Mouse (Mus musculus): ENCODE data around the gene Pik3ap1. TPM values are rescaled to one million over a fixed set of nuclear protein-coding genes. Genes with fewer than 3 reads are reported as not detected.

Pik3ap1 gene
- polyA plus RNA-seq, 1 experiment from 2014 or later = 0.65 TPM

DNA sequence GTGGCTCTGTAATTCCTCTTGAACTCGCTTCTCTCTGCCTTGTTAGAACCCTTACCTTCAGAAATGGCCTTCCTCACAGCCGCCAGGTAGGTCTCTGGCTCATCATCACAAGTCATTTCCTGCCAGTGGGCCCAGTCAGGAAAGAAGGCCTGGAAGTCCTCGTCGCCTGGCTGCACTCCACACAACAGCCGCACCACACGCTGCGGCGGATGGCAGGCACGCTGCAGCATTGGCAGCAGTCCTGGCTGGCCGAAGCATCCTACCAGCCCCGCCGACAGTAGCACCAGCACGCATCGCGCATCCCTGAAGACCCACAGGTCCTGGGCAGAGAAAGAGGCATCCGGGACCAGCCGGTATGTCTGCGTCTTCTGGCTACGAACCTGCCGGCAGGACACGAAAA lies 9.1 kb downstream of the Pik3ap1 start:
- H3K9ac ChIP-seq (ENCODE audit: low read length) = no peak overlapping the region
- no peaks in the 10 kb centered on the region for H3K4me1 ChIP-seq (ENCODE audit: control insufficient read depth, insufficient read depth, low read length)
- no peak overlapping the region for H3K4me2 ChIP-seq (ENCODE audit: low read depth, severe bottlenecking)
- no peak overlapping the region for H3K4me3 ChIP-seq (ENCODE audit: low read depth, low read length)
- ATAC-seq (ENCODE audit: insufficient number of reproducible peaks, low FRiP score, low TSS enrichment, low read depth) = no peak
- H3K27ac ChIP-seq (replicated peaks; ENCODE audit: low read depth, low read length) = no peak overlapping the region
- DNase-seq (ENCODE audit: low spot score) = no peak
- H3K27me3 ChIP-seq (ENCODE audit: control insufficient read depth, insufficient read depth, low read length) = no peaks in the 10 kb centered on the region
- no peaks in the 10 kb centered on the region for H3K9me3 ChIP-seq (ENCODE audit: control insufficient read depth, low read length)
- WGBS = 84% methylated on average over 21 of the region's 21 CpGs
- no peaks in the 10 kb centered on the region for H3K36me3 ChIP-seq (ENCODE audit: control insufficient read depth, insufficient read depth, low read length)

DNA sequence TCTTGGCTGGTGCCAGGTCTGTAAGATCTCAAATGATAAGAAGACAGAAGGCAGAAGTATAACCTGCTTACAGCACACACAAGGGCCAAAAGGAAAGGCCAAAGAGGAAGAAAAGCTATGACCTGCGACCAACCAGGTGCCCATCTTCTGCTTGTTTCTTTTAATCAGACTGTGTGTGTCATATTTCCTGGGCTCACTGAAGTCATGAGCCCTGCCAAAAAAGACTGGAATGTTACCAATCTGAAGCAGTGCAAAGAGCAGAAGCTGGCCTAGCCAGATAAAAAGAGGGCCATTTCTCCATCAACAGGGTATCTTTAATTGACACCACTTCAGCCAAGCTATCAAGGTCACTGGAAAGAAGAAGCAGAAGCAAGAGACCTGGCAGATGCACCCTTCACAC lies 9.8 kb downstream of the Pik3ap1 start:
- H3K36me3 ChIP-seq (ENCODE audit: control insufficient read depth, insufficient read depth, low read length) = no peaks in the 10 kb centered on the region

DNA sequence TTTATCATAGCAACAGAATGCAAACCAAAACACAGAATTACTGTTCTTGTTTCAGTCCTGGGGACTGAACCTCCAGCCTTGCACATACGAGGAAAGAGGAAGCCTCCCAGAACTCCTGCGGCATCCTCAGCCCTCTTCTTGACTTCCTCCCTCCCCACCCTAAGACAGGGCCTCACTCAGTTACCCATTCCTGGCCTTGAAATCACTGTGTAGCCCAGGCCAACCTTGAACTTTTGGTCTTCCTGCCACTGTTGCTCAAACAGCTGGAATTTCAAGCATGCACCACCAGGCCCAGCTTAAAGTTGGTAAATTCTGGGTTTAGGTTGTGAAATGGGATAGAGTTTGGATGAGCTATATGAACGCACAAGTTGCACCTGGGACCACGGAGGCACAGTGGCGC lies 10.2 kb downstream of the Pik3ap1 start:
- no peaks in the 10 kb centered on the region for H3K27me3 ChIP-seq (ENCODE audit: control insufficient read depth, insufficient read depth, low read length)
- no peaks in the 10 kb centered on the region for H3K9me3 ChIP-seq (ENCODE audit: control insufficient read depth, low read length)
- ATAC-seq (ENCODE audit: insufficient number of reproducible peaks, low FRiP score, low TSS enrichment, low read depth) = no peak
- no peak overlapping the region for H3K4me2 ChIP-seq (ENCODE audit: low read depth, severe bottlenecking)
- H3K4me3 ChIP-seq (ENCODE audit: low read depth, low read length) = no peak overlapping the region
- H3K27ac ChIP-seq (replicated peaks; ENCODE audit: low read depth, low read length) = no peak overlapping the region
- 95% methylated on average over 5 of the region's 5 CpGs for WGBS
- H3K9ac ChIP-seq (ENCODE audit: low read length) = no peak overlapping the region
- no peaks in the 10 kb centered on the region for H3K36me3 ChIP-seq (ENCODE audit: control insufficient read depth, insufficient read depth, low read length)
- H3K4me1 ChIP-seq (ENCODE audit: control insufficient read depth, insufficient read depth, low read length) = no peaks in the 10 kb centered on the region
- no peak for DNase-seq (ENCODE audit: low spot score)

More for the DNA sequence above, 9.8 kb downstream of the Pik3ap1 start:
- no peaks in the 10 kb centered on the region for H3K4me1 ChIP-seq (ENCODE audit: control insufficient read depth, insufficient read depth, low read length)
- WGBS = 95% methylated on average over 1 of the region's 1 CpGs
- DNase-seq (ENCODE audit: low spot score) (no peak), ATAC-seq (ENCODE audit: insufficient number of reproducible peaks, low FRiP score, low TSS enrichment, low read depth) (no peak)
- no peaks in the 10 kb centered on the region for H3K27me3 ChIP-seq (ENCODE audit: control insufficient read depth, insufficient read depth, low read length)
- no peaks in the 10 kb centered on the region for H3K9me3 ChIP-seq (ENCODE audit: control insufficient read depth, low read length)
- no peak overlapping the region for H3K4me3 ChIP-seq (ENCODE audit: low read depth, low read length)
- no peak overlapping the region for H3K4me2 ChIP-seq (ENCODE audit: low read depth, severe bottlenecking)
- no peak overlapping the region for H3K9ac ChIP-seq (ENCODE audit: low read length)
- no peak overlapping the region for H3K27ac ChIP-seq (replicated peaks; ENCODE audit: low read depth, low read length)

DNA sequence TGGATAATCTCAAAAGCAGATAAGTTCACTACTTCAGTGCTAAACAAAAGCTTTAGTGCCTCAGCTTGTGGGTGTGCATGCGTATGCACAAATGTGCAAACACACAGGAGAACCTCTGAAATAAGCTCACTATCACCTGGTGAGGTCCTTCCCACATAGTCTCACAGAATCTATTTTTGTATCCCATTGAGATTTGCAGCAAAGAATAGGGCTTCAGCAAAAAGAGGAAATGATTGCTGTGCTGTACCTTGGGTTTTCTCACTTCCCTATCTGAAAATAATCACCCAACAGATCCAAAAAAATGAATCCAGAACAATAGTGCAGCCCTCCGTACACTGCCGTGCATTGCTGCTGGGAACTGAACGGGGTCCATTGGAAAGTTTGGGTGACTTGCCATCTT lies 12.6 kb downstream of the Pik3ap1 start:
- no peaks in the 10 kb centered on the region for H3K27me3 ChIP-seq (ENCODE audit: control insufficient read depth, insufficient read depth, low read length)
- no peak overlapping the region for H3K9ac ChIP-seq (ENCODE audit: low read length)
- H3K27ac ChIP-seq (replicated peaks; ENCODE audit: low read depth, low read length) = no peak overlapping the region
- H3K4me3 ChIP-seq (ENCODE audit: low read depth, low read length) = no peak overlapping the region
- DNase-seq (ENCODE audit: low spot score) = no peak
- H3K4me1 ChIP-seq (ENCODE audit: control insufficient read depth, insufficient read depth, low read length) = no peaks in the 10 kb centered on the region
- 89% methylated on average over 4 of the region's 4 CpGs for WGBS
- H3K36me3 ChIP-seq (ENCODE audit: control insufficient read depth, insufficient read depth, low read length) = no peaks in the 10 kb centered on the region
- H3K9me3 ChIP-seq (ENCODE audit: control insufficient read depth, low read length) = no peaks in the 10 kb centered on the region
- no peak overlapping the region for H3K4me2 ChIP-seq (ENCODE audit: low read depth, severe bottlenecking)
- ATAC-seq (ENCODE audit: insufficient number of reproducible peaks, low FRiP score, low TSS enrichment, low read depth) = no peak

DNA sequence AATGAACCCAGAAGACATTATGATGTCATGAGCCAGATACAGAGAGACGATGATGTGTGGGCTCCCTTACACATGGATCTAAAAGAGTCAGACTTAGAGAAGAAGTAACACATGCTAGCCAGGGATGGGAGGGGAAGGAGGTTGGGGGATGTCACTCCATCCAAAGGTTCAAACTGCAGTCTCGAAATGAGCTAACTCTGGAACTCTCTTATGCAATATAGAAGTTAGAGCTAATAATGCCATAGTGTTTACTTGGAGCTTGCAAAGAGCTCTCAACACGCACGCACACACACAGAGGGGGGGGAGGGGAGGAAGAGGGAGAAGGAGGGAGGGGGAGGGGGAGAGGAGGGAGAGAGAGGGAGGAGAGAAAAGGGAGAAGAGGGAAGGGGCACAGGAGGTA lies 13.5 kb downstream of the Pik3ap1 start:
- Histone ChIP-seq H3K27me3 (ENCODE audit: control insufficient read depth, insufficient read depth, low read length) (no peaks in the 10 kb centered on the region), H3K4me1 (ENCODE audit: control insufficient read depth, insufficient read depth, low read length) (no peaks in the 10 kb centered on the region), H3K4me3 (ENCODE audit: low read depth, low read length) (no peak overlapping the region), H3K36me3 (ENCODE audit: control insufficient read depth, insufficient read depth, low read length) (no peaks in the 10 kb centered on the region), H3K9me3 (ENCODE audit: control insufficient read depth, low read length) (no peaks in the 10 kb centered on the region), H3K27ac (replicated peaks; ENCODE audit: low read depth, low read length) (no peak overlapping the region), H3K4me2 (ENCODE audit: low read depth, severe bottlenecking) (no peak overlapping the region), H3K9ac (ENCODE audit: low read length) (no peak overlapping the region)
- ATAC-seq (ENCODE audit: insufficient number of reproducible peaks, low FRiP score, low TSS enrichment, low read depth) (no peak), DNase-seq (ENCODE audit: low spot score) (no peak)
- WGBS = 85% methylated on average over 4 of the region's 4 CpGs

DNA sequence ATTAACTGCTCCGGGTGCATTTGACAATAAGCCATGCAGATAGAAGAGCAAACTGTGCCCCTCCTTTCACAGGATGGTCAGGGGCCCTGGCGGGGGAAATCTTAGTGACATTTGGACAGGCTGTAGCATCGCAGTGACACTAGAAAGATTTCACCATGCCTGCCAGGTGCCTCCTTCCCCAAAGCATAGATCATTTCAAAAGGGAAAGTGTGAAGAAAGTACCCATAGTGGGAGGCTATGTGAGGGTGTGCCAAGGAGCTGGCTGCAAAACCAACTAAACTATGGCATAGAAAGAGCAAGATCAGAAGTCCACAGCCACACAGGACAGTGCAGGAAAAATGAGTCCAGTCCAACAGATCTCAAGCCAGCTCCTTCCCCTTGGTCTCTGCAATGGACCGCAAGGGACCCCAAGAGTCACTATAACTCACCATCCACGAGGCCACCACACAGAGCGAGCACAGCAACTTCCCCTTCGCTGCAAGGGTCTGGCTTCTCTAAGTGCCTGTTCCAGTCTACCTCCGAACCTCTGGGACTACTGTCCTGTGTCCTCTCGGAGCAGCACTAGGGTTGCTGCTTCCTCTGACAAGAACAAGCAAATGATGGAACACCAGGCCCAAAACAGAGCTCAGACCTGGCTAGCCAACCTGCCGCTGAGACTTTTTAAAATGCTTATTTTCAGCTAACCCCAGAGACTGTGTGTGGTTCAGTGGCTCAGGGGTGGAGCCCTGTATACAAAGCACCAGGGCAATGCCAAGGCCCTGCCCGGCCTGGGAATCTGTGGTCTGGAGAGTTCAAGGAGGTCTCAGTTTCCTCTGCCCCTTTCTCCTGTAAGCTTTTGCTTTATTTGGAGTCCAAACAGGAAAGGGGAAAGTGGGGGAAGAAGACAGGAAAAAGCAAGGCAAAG lies 15.1 kb downstream of the Pik3ap1 start:
- H3K4me3 ChIP-seq (ENCODE audit: low read depth, low read length) = no peak overlapping the region
- no peaks in the 10 kb centered on the region for H3K27me3 ChIP-seq (ENCODE audit: control insufficient read depth, insufficient read depth, low read length)
- DNase-seq (ENCODE audit: low spot score) = no peak
- H3K4me2 ChIP-seq (ENCODE audit: low read depth, severe bottlenecking) = no peak overlapping the region
- no peaks in the 10 kb centered on the region for H3K4me1 ChIP-seq (ENCODE audit: control insufficient read depth, insufficient read depth, low read length)
- WGBS = 83% methylated on average over 11 of the region's 11 CpGs
- H3K9me3 ChIP-seq (ENCODE audit: control insufficient read depth, low read length) = no peaks in the 10 kb centered on the region
- no peaks in the 10 kb centered on the region for H3K36me3 ChIP-seq (ENCODE audit: control insufficient read depth, insufficient read depth, low read length)
- H3K27ac ChIP-seq (replicated peaks; ENCODE audit: low read depth, low read length) = no peak overlapping the region
- ATAC-seq (ENCODE audit: insufficient number of reproducible peaks, low FRiP score, low TSS enrichment, low read depth) = no peak
- H3K9ac ChIP-seq (ENCODE audit: low read length) = no peak overlapping the region

DNA sequence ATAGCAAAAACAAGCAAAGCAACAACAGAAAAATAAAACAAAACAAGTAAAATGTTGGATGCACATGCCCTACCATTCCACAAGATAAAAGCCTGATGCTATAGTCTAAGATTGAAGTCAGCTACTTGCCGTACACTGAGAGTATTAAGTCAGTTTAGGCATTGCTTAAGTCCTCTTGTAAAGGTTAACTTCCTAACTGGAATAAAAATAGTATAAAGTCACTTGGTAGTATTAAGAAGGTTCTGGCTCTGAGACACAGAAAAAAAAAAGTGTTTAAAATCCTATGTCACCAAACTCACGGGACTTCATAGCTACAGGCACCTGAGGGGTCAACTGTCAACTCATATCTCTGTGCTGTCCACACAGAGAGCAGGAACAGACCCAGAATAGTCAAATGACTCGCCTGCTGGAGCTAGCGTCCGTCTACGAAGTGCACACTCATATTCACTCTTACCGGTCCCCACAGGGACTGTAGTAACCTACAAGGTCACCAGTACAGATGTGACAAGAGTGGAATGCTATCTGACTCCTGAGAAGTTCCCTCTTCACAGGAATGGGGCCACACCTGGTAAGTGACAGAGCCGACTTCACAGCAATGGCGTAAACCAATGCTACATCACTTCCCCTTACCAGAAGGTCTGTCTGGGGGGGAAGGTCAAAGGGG lies 17.9 kb downstream of the Pik3ap1 start:
- Histone ChIP-seq H3K4me1 (ENCODE audit: control insufficient read depth, insufficient read depth, low read length) (no peaks in the 10 kb centered on the region), H3K36me3 (ENCODE audit: control insufficient read depth, insufficient read depth, low read length) (no peaks in the 10 kb centered on the region), H3K9me3 (ENCODE audit: control insufficient read depth, low read length) (no peaks in the 10 kb centered on the region), H3K9ac (ENCODE audit: low read length) (no peak overlapping the region), H3K27me3 (ENCODE audit: control insufficient read depth, insufficient read depth, low read length) (no peaks in the 10 kb centered on the region), H3K4me3 (ENCODE audit: low read depth, low read length) (no peak overlapping the region), H3K4me2 (ENCODE audit: low read depth, severe bottlenecking) (no peak overlapping the region), H3K27ac (replicated peaks; ENCODE audit: low read depth, low read length) (no peak overlapping the region)
- WGBS = 84% methylated on average over 9 of the region's 9 CpGs
- DNase-seq (ENCODE audit: low spot score) (no peak), ATAC-seq (ENCODE audit: insufficient number of reproducible peaks, low FRiP score, low TSS enrichment, low read depth) (no peak)

DNA sequence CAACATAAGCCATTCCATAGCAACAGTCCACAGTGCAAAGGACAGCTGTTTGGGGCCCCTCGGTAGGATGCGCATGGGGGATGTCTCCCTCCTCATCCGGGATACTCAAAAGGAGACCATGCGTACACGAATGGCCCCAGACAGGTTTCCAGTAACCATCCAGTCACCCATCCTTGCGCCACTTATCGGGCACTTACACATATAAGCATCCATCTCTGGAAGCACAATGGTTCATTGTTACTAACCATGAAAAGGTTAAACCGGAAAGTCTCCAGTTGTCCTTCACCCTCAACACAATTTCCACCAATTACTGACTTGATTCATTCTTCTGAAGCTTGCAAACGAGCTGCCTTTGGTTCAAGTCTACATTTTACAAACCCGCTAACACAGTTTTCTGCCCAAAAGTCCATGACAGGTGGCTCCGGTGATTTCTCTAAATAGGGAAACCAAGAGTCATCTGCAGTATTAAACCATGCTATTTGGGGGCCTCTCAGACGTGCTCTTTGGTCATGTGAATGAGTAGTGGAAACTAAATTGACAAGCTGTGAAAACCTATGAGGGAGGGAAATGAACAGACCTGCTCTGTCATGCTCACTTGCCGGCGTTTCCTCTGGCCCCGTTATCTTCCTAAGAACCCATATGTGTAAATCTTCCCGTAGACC lies 18.6 kb downstream of the Pik3ap1 start:
- Histone ChIP-seq H3K4me1 (ENCODE audit: control insufficient read depth, insufficient read depth, low read length) (no peaks in the 10 kb centered on the region), H3K27ac (replicated peaks; ENCODE audit: low read depth, low read length) (no peak overlapping the region), H3K9me3 (ENCODE audit: control insufficient read depth, low read length) (no peaks in the 10 kb centered on the region), H3K4me2 (ENCODE audit: low read depth, severe bottlenecking) (no peak overlapping the region), H3K36me3 (ENCODE audit: control insufficient read depth, insufficient read depth, low read length) (no peaks in the 10 kb centered on the region), H3K4me3 (ENCODE audit: low read depth, low read length) (no peak overlapping the region), H3K9ac (ENCODE audit: low read length) (no peak overlapping the region), H3K27me3 (ENCODE audit: control insufficient read depth, insufficient read depth, low read length) (no peaks in the 10 kb centered on the region)
- WGBS = 89% methylated on average over 16 of the region's 16 CpGs
- DNase-seq (ENCODE audit: low spot score) (no peak), ATAC-seq (ENCODE audit: insufficient number of reproducible peaks, low FRiP score, low TSS enrichment, low read depth) (no peak)
